Mouse (Mus musculus) brain, embryonic 14.5 days (tissue): Measurements from ENCODE around the gene Timp3. TPM values are rescaled to one million over a fixed set of nuclear protein-coding genes. Genes with fewer than 3 reads are reported as not detected.

Experiments
- DNase-seq: peaks from one replicate; pipeline ENCODE4 v3.0.0-alpha.2; 2011; ENCODE audit warnings: low read depth
- CTCF ChIP-seq: fragments of 200-500 bp; IDR thresholded peaks from 2 replicates; pipeline ENCODE4 v1.5.1; 2012; ENCODE audit warnings: inconsistent platforms, mild to moderate bottlenecking, moderate library complexity, borderline replicate concordance; ENCODE audit not compliant: insufficient read depth, insufficient read length; ENCODE audit errors: extremely low read depth
- POLR2A ChIP-seq: fragments of 200-500 bp; IDR thresholded peaks from 2 replicates; pipeline ENCODE4 v1.6.1; 2012; ENCODE audit warnings: mild to moderate bottlenecking, inconsistent platforms, borderline replicate concordance; ENCODE audit not compliant: poor library complexity, insufficient read depth, insufficient read length, severe bottlenecking; ENCODE audit errors: extremely low read depth
- polyA plus RNA-seq: library from polyadenylated mRNA; depleted of rRNA; stranded (reverse); fragments of >200 nt; gene quantifications from 2 replicates; pipeline ENCODE4 v1.2.3, GENCODE M21; 2012

Timp3 gene
- polyA plus RNA-seq, 1 experiment, result 22.8 TPM

GRCm38 (mm10) chr10:86302318-86302648 is 2.1 kb downstream of the Timp3 start:
- TF ChIP-seq POLR2A (no peak), CTCF (no peak)
- DNase-seq, result no peak

GRCm38 (mm10) chr10:86302761-86303494 is 2.8 kb downstream of the Timp3 start:
- peak; percentile 73 for TF ChIP-seq CTCF
- TF ChIP-seq POLR2A, result no peak
- DNase-seq, result peak; percentile 87

- peak; percentile 51 for DNase-seq
- no peak for TF ChIP-seq CTCF
These were observed 3.3 kb downstream of the Timp3 start for GRCm38 (mm10) chr10:86303495-86303876.

GRCm38 (mm10) chr10:86304583-86304982 is 4.4 kb downstream of the Timp3 start:
- TF ChIP-seq POLR2A (no peak), CTCF (no peak)

GRCm38 (mm10) chr10:86307235-86307634 is 7.1 kb downstream of the Timp3 start:
- TF ChIP-seq POLR2A (no peak), CTCF (no peak)
- DNase-seq, result no peak

More at GRCm38 (mm10) chr10:86304583-86304982, 4.4 kb downstream of the Timp3 start:
- DNase-seq, result no peak

GRCm38 (mm10) chr10:86310527-86310926 is 10.4 kb downstream of the Timp3 start:
- no peak for DNase-seq
- no peak for TF ChIP-seq POLR2A
- TF ChIP-seq CTCF, result no peak

GRCm38 (mm10) chr10:86312976-86313375 is 12.8 kb downstream of the Timp3 start:
- no peak for DNase-seq

GRCm38 (mm10) chr10:86313448-86313847 is 13.3 kb downstream of the Timp3 start:
- TF ChIP-seq CTCF, result no peak
- no peak for TF ChIP-seq POLR2A
- DNase-seq, result no peak

More at GRCm38 (mm10) chr10:86312976-86313375, 12.8 kb downstream of the Timp3 start:
- TF ChIP-seq POLR2A (no peak), CTCF (no peak)

- TF ChIP-seq POLR2A (no peak), CTCF (no peak)
- DNase-seq, result peak; percentile 55
These were observed 15.3 kb downstream of the Timp3 start for GRCm38 (mm10) chr10:86315513-86315912.

GRCm38 (mm10) chr10:86317633-86318032 is 17.5 kb downstream of the Timp3 start:
- TF ChIP-seq CTCF (no peak), POLR2A (no peak)

GRCm38 (mm10) chr10:86318552-86319140 is 18.5 kb downstream of the Timp3 start:
- no peak for TF ChIP-seq CTCF
- TF ChIP-seq POLR2A, result no peak
- no peak for DNase-seq

More at GRCm38 (mm10) chr10:86317633-86318032, 17.5 kb downstream of the Timp3 start:
- DNase-seq, result peak; percentile 80

- no peak for DNase-seq
- TF ChIP-seq CTCF, result no peak
- no peak for TF ChIP-seq POLR2A
These were observed 19.4 kb downstream of the Timp3 start for GRCm38 (mm10) chr10:86319526-86319925.
